Mouse (Mus musculus) spleen, embryonic (tissue): ENCODE measurements around the gene Dnm3.

ENCODE experiments used
- CTCF ChIA-PET: fragments of 350-600 bp; sonication (Branson Sonifier 250); formaldehyde crosslinking; loops from one replicate; lab custom pipeline; 2022; lab: Charles Lee

Dnm3 gene

DNA sequence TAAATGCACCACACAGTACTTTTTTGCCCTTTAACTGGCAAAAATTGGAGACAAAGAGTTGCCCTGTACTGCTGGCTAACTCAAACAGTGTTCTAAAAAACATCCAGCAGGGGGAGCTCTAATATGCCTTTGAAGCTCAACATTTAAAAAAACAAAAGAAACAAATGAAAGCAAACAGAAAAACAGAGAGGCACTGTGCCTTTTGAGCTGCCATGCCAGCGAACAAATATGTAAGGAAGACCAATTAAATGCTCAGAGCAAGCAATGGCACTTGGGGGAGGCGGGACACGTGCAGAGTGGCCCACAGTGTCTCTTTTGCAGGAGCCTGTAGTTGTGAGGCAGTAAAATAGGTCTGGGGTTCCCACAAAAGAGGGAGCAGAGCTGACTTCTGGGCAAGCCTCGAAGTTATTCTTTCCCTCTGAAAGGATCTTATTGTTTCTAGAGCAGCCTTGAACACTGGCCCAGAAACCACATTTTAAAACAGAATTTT lies 477.9 kb downstream of the Dnm3 start:
- CTCF ChIA-PET: interaction anchor here (0.6 to 1.2 kb wide), 4 partner anchors 153 to 420 kb away, joined by 3 to 5 read pairs (median 3); no protein-coding TSS in a partner anchor

DNA sequence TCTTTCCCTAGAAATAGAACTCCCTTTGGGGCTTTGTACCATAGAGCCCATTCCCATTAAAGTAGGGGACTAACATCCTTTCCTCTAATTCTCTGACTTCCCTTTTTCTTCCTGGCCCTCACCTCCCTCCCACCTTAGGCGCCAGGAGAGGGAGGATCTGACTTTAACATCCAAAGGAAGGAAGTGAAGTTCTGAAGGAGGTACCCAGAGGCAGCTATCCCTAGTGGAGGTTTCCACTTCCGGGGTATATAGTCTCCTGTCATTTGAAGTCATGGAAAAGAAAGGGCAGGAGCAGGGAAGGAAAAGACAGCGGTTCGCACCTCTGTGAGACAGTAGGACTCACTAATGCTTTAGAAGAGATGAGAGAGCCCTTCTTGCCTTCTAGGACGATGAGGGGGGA lies 478.5 kb downstream of the Dnm3 start:
- CTCF ChIA-PET: interaction anchor here (0.9 to 1.2 kb wide), 2 partner anchors 254 to 314 kb away, joined by 3 to 5 read pairs; no protein-coding TSS in a partner anchor

DNA sequence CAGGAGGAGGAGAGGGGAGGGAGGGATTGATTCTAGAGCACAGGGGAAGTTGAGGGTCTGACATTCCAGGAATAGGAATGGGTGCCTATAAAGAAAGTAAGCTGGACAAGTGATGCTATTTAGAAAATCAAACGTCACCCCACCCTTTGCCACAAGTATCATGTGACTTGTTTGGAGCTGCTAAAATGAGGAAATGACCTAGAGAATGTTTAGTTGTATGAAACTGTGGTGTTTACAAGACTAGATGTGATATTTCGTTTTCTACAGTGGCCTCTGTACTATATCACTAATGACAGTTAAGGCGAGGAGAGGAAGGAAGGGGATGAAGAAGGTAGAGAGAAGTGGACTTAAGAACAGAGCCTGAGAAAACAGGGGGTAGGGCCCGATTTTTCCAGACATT lies 479.1 kb downstream of the Dnm3 start:
- CTCF ChIA-PET: no interaction called here

DNA sequence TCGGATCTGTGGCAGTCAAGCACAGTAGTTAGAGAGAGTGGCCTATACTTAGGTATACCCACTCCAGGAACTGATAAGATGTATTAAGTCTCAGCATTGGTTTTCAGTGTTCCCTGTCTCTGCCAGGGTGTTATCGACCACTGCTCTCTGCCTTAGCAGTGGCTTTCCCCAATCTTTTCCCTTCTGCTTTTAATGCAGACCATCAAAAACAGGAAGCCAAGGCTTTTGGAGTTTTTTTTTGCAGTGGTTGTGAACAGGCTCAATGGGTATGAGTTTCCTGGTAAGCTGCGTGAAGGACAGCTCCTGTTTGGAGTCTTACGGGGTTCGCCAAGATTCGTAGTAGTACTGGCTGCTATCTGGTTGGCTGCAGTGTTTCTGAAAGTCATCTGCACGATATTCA lies 485.4 kb downstream of the Dnm3 start:
- CTCF ChIA-PET: interaction anchor here (0.7 kb wide), 1 partner anchor 252 kb away, joined by 3 read pairs; no protein-coding TSS in a partner anchor

DNA sequence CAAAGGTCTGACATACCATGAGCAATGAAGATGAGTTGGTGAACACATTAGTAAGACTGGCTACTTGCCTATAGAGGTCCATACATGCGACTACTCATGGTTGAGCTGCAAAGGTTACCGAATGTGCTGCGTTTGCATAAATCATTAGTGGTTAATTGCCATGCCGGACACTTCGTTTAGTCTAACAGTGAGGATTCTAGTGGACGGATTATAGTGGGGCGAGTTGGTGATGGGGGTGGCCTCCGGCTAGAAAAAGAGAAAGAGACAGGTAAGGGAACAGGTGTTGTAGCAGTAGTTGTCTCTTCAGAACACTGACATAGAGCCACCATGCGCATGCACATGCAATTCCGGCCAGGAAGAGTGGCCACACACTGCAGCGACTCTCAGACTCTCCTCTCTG lies 486.0 kb downstream of the Dnm3 start:
- CTCF ChIA-PET: no interaction called here

DNA sequence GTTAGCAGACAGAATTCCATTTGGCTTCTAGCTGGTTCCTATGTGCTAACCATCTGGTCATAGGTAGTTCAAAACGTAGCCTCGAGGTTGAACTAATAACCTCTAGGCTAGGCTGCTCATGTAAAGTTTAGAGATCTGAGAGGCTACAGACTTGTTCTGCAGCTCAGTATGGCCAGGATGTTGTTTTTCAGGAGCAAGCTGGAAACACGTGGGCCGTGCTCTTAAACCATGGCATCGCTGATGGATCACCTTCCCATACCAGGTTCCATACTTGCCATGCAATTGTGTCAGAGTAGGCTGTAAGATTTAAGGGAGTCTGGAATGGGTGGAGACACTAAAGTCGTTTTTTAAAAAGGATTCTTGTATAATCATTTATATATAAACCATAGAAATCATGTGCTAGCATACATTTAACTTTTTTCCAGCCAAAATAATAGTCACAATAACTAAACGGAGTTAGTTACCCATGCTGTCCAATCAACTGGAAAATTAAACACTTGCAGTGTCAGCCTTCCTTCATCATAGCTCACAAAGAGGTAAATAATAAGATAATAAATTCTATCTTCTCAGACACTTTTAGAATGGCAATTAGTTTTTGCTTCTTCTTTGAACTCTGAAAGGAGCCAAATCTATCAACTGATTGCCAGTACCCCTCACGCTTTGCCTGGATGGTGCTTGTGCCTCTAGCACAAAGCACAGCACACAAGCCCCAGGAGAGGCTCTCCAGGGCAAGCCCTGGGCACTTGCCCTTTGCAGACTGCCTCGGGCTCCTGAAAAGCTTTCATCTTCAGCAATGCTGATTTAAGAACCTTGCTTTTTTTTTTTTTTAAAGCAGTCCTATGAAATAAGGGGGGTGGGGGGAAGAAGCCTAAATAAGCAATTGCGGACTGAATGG lies 486.9 kb downstream of the Dnm3 start:
- CTCF ChIA-PET: interaction anchor here (0.6 to 0.9 kb wide), 5 partner anchors 9 to 327 kb away, joined by 3 to 30 read pairs (median 5); no protein-coding TSS in a partner anchor

DNA sequence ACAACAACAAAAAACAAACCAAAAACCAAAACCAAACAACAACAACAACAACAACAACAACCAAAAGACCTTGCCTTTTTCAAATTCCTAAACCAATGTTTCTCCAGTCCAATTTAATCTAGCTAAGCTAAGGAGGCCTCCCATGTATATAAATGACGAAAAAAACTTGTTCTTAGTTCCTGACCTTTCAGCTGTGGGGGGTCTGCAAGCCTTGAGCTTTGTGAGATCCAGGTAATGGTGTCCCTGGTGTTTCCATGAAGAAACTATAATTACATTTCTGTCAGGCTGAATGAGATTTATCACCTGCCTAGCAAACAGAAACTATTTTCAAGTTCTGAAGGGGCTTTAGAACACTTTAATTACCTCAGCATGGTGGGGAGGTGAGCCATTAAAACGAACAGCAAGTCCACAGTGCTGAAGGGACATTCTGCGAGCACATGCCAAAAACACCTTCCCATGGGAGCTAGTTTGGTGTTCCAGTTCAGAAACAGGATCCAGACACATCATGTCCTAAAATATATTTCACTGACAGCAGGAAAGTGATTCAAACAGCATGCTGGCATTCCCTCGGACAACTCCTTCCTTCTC lies 493.8 kb downstream of the Dnm3 start:
- CTCF ChIA-PET: no interaction called here

DNA sequence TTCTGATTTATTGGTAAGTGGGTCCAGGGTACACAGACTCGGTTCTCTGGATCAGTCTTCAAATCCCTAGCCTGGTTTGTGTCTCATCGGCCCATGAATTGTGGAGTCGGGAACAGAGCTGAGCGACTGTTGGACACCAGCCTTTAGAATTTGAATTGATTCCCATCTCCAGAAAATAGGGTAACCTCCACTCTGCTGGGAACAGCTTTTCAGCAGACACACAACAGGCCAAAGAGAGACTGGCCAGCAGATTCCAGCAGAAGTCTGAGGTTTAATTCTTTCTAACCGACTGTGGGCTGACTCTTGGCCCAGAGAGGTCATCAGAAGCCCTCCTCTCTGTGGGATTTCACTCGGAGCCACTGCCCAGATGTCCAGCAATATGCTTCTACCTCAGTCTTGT lies 494.4 kb downstream of the Dnm3 start:
- CTCF ChIA-PET: no interaction called here

DNA sequence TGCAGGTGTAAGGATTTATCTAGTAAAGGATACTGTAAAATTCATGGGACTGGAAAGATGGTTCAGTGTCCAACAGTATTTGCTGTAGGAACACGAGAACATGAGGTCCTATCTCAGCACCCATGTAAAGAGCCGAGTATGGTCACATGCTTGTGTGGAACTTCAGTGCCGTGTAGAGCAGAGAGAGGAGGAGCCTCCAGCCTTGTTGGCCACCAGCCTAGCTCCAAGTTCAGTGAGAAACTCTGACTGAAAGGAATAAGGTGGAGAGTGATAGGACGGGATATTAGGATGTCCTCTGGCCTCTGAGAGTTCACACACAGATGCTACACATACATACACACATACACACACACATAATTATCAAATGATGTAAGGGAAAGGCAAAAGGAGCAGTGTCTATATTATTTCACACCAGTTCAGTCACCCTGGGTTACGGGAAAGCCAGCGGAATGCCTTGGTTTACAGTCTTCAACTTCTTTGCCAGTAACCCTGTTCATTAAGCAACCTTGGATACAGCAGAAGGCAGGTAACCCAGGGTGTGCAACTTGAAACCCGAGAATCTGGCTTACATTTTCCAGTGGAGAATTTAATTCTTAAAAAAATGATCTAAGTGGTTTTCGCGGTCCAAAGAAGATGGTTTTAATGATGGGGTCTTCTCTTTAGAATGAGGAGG lies 497.1 kb downstream of the Dnm3 start:
- CTCF ChIA-PET: interaction anchor here (0.6 to 0.7 kb wide), 2 partner anchors 163 to 232 kb away, joined by 4 to 6 read pairs; no protein-coding TSS in a partner anchor

DNA sequence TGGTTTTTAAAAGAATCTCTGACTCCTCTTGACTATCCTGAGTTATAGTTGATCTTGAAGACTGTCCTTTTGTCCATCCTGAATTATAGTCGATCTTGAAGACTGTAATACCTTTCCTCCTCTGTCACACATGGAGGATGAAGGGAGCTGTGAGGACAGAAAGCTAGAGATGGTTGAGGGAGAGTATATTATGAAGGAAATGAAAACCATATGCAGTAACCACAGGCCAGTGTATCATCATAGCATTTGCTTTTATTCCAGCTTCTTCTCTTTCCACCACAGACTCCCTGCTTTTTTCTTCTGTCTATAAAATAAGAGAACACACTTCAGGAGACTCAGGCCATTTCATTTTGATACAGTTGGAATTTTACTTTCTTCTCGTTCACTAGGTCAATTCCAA lies 497.8 kb downstream of the Dnm3 start:
- CTCF ChIA-PET: interaction anchor here (0.6 kb wide), 1 partner anchor 231 kb away, joined by 6 read pairs; no protein-coding TSS in a partner anchor

DNA sequence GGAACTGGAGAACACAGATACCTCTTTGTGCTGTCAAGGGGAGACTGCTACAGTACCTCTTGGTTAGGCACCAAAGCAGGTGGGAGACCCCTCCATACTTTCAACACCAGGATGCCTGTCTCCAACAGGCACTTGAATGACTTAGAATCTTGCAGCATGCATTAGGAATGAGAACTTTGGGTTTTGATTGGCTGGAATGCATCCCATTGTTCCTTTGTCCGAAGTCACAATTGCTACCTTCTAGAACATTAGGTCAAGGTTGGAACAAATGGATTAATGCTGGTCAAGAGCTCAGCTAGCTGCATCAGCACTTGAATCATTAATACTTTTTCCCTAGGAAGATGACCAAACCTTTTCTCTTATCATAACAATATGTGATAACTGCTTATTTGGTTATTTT lies 498.3 kb downstream of the Dnm3 start, which contains the start of gene 4930558K02Rik:
Gene 4930558K02Rik (minus strand): TSS at position 101 of the 400 bp plus-strand sequence.
- CTCF ChIA-PET: no interaction called here

DNA sequence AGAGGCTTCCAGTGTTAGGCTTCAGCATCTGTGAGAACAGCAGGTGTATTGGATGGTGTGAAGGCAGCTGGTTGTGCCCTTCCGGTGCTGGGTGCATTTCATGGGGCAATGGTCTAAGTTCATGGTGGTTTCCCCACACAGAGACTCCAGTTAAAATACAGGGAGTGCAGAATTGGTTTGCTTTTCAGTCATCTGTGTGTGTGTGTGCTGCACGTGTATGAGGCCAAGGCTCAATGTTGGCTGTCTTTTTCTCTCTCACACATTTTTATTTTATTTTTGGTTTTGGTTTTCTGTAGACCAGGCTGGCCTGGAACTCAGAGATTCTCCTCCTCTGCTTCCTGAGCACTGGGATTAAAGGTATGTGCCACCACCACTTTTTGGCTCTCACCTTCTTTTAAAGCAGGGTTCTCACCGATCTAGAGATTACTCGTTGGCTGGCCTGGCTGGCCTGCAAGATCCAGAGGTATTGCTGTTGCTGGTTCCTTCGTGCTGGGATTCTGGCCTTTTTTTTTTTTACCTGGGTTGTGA lies 499.6 kb downstream of the Dnm3 start:
- CTCF ChIA-PET: interaction anchor here (0.7 kb wide), 1 partner anchor 203 kb away, joined by 10 read pairs; no protein-coding TSS in a partner anchor

DNA sequence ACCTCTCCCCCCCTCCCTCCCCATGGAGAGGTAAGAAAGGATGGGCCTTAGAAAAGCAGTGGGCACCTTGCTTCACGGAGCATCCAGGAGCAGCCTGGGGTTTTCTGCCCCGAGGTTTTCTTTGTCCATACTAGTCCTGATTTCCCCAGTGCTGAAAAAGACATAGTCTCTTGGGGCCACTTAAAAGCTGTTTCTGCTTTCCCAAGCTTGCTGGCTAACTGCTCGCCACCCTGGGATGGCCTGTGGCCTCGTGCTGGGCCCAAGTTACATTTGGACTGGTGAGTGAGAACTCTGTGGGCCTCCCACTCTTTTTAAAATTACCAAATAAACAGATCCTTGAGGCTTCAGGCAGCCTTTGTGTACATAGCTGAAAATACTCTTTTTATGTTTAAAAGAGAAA lies 500.5 kb downstream of the Dnm3 start:
- CTCF ChIA-PET: interaction anchor here (0.7 kb wide), 3 partner anchors 103 to 202 kb away, joined by 3 to 10 read pairs (median 10); no protein-coding TSS in a partner anchor

DNA sequence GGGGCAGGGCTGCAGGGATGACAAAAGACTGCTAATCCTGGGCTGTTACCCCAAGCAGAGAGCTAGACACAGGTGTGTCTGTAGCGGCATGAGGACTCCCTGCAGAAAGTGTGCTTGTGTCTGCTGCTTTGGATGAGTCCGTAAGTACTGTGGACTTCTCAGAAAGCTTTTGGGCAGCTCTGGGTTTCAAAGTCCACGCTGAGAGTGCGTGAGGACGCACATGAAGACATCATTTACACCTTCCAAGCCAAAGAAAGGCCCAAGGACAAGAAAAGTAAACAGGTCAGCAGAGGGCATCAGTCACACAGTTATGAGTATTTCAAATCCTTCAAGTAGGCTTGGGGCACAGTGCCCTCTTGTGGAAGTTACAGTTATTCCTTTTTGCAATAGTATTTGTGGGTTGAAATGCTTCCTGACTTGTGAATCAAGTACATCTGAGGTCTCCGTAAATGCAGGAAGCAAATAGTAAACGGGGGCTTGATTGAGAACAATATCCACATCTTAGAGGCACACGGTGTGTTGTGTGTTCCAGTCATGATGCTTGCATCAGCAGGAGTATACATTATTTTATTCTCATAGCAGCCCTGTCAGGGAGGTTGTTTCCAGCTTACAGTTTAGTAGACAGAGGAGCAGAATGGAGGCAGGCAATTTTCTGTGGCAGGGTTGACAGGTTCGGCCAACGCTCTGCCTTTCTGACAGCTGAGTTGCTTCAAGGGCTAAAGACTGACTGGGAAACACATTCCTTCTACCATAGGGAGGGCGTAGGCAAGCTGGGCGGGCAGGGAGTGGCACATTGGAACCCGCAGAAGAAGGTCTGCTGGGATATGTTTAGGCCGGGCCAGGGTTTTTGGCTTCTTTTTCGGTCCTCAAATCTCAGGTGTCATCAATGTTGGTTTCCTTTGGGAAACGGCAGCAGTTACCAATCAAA lies 501.3 kb downstream of the Dnm3 start:
- CTCF ChIA-PET: interaction anchor here (0.6 to 0.8 kb wide), 4 partner anchors 20 to 210 kb away, joined by 3 to 14 read pairs (median 3); no protein-coding TSS in a partner anchor

DNA sequence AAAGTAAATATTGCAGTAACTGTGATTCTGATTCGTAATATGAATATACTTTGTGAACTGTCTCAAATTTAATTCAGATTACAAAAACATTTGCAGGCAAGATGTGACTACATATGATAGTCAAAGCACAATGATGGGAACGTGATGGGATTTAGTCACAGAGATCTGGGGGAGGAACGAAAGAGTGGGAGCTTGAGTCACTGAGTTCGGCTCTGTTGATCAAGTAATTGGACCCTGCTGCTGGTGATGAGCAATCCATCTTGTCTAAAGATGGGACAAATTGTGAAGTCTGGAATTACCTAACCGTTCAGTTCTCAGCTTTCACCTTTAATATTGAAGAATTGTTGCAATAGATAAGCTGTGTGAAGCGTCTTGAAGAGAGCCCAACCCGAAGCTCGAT lies 505.6 kb downstream of the Dnm3 start:
- CTCF ChIA-PET: no interaction called here

DNA sequence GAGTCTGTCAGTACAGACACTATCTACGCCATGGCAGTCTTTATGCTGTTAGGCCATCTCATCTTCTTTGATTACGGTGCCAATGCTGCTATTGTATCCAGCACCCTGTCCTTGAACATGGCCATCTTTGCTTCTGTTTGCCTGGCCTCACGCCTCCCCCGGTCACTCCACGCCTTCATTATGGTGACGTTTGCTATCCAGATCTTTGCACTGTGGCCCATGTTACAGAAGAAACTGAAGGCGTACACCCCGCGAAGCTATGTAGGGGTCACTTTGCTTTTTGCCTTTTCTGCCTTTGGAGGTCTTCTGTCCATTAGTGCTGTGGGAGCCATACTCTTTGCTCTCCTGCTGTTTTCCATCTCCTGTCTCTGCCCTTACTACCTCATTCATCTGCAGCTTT lies 507.0 kb downstream of the Dnm3 start:
- CTCF ChIA-PET: no interaction called here

DNA sequence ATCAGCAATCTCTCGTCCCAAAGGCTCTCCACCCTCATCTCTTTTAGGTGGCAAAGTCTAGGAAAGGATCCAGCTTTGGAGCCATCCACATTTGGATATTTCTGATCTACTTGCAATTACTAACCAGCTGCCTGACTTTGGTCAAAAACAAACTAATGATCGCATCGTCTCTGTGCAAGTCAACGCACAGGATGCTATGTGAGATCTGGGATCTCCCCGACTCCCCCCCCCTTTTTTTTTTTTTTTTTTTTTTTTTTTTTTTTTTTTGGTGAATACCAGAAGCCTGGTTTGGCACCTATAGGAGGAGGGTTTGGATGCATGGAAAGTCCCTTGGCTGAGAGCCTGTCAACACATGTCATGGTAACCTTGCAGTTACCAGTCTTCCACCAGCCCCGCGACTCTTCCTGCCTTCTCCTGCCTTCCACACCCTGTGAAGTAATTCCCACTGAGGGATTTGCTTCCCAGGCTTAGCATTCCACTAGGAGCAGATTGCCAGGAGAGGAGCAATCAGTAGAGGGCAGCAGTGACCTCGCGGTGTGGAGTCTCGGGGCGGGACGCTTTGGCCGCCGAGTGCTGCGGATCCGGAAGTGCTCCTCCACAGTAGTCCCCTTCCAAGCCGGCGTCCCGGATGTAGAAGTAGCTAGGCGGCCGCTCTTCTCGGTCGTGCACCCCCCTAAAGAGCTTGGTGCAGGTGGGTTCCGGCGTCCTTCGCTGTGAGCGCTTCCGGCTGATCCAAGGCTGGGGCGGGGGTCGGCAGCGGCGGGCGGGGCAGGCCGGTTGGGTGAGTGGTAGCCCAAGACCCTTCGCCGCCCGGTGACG lies 509.0 kb downstream of the Dnm3 start, which contains the start of gene Pigc:
Gene Pigc (plus strand): TSS at position 598 of the 819 bp plus-strand sequence.
- CTCF ChIA-PET: no interaction called here

DNA sequence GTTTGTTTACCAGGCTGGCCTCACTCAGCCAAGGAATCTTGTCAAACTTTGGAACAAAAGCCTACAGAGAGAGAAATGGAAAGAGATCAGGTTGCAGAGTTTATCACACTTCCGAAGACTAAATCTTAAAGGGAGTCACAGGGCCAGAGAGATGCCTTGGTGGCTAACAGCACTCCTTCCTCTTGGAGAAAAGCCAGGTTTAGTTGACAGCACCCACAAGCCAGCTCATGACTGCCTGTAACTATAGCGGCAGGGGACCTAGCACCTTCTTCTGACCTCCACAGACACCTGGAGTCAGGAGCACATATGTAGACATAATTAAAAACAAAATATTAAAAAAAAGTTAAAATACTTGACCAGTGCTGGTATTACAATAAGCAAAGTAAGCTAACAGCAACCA lies 509.9 kb downstream of the Dnm3 start:
- CTCF ChIA-PET: interaction anchor here (0.7 kb wide), 1 partner anchor 1245 kb away, joined by 4 read pairs; no protein-coding TSS in a partner anchor
